Mouse (Mus musculus): Measurements from ENCODE around the gene Zfand6. TPM values are rescaled to one million over a fixed set of nuclear protein-coding genes. Genes with fewer than 3 reads are reported as not detected.

Zfand6 gene
- polyA plus RNA-seq (2017; shearing (Covaris generic)), result 128 TPM

GRCm38 (mm10) chr7:84689251-84690100 is at the start of gene Zfand6:
Gene Zfand6, minus strand, starts transcription at chr7:84689959.

GRCm38 (mm10) chr7:84606293-84606749 is 83.4 kb downstream of the Zfand6 start, which contains the start of gene Fah:
Gene Fah, minus strand, starts transcription at chr7:84606722.

Other genes with a start within 250 kb of the Zfand6 start
- gene Gm2115, start 161.0 kb downstream of the Zfand6 start, polyA plus RNA-seq (2017; shearing (Covaris generic)), result not detected
- 11.0 TPM for gene Fah, start 83.2 kb downstream of the Zfand6 start, polyA plus RNA-seq (2017; shearing (Covaris generic))
- not detected for gene Olfr291, start 163.6 kb upstream of the Zfand6 start, polyA plus RNA-seq (2017; shearing (Covaris generic))